Mouse (Mus musculus): ENCODE measurements at regions not wholly inside any gene's neighbourhood (a gene's known extent, or its start where the extent isn't known, plus 50 kb on each side); places are given as distances from the start of the nearest gene placed in this dataset.

GRCm38 (mm10) chr16:24255037-24255436, 138.3 kb upstream of the Lpp start:
- no peak for DNase-seq

GRCm38 (mm10) chr16:24254590-24254989, 138.7 kb upstream of the Lpp start:
- no peak for DNase-seq

- DNase-seq: no peak
Measured at GRCm38 (mm10) chr16:24254143-24254542, 139.2 kb upstream of the Lpp start.

- DNase-seq: peak; percentile 14
Measured at GRCm38 (mm10) chr16:24247291-24247690, 146.0 kb upstream of the Lpp start.

- DNase-seq: peak; percentile 70
Measured at GRCm38 (mm10) chr16:24238075-24238555, 155.2 kb upstream of the Lpp start.

GRCm38 (mm10) chr16:24237425-24237824, 155.9 kb upstream of the Lpp start:
- DNase-seq: no peak

GRCm38 (mm10) chr16:24237013-24237412, 156.3 kb upstream of the Lpp start:
- DNase-seq: no peak

GRCm38 (mm10) chr16:24236511-24236910, 156.8 kb upstream of the Lpp start:
- DNase-seq: no peak

GRCm38 (mm10) chr16:24234795-24235194, 158.5 kb upstream of the Lpp start:
- DNase-seq: no peak

- DNase-seq: no peak
Measured at GRCm38 (mm10) chr16:24232001-24232530, 161.2 kb upstream of the Lpp start.

GRCm38 (mm10) chr16:24231506-24231905, 161.8 kb upstream of the Lpp start:
- DNase-seq: peak; percentile 50

GRCm38 (mm10) chr16:24229002-24229607, 164.2 kb upstream of the Lpp start:
- DNase-seq: no peak

- DNase-seq: no peak
Measured at GRCm38 (mm10) chr16:24225897-24226296, 167.4 kb upstream of the Lpp start.

- no peak for DNase-seq
Measured at GRCm38 (mm10) chr16:24225090-24225489, 168.2 kb upstream of the Lpp start.

- no peak for DNase-seq
Measured at GRCm38 (mm10) chr16:24223901-24224300, 169.4 kb upstream of the Lpp start.

GRCm38 (mm10) chr16:24223527-24223880, 169.8 kb upstream of the Lpp start:
- DNase-seq: no peak

GRCm38 (mm10) chr16:24222759-24223526, 170.4 kb upstream of the Lpp start:
- no peak for DNase-seq

- DNase-seq: no peak
Measured at GRCm38 (mm10) chr16:24221992-24222391, 171.3 kb upstream of the Lpp start.

GRCm38 (mm10) chr16:24220613-24221012, 172.7 kb upstream of the Lpp start:
- DNase-seq: no peak

GRCm38 (mm10) chr16:24219691-24220090, 173.6 kb upstream of the Lpp start:
- DNase-seq: no peak

- DNase-seq: no peak
Measured at GRCm38 (mm10) chr16:24218850-24219185, 174.5 kb upstream of the Lpp start.

- DNase-seq: no peak
Measured at GRCm38 (mm10) chr16:24218162-24218849, 175.0 kb upstream of the Lpp start.

- no peak for DNase-seq
Measured at GRCm38 (mm10) chr16:24216828-24217227, 176.5 kb upstream of the Lpp start.

Measured in gastrocnemius, postnatal 10 days (tissue).